Mouse (Mus musculus) MN1 (cell line): Measurements from ENCODE around the gene Abcc6.
"Not testable (repeated sequence)": the region's sequence is repeated elsewhere in the genome, so short reads cannot be mapped to it uniquely, and the experiment has no call there.

Source experiments
- DNase-seq: peaks from one replicate; pipeline ENCODE4 v3.0.0-alpha.2; 2016; ENCODE audit warnings: low spot score

Abcc6 gene

DNA sequence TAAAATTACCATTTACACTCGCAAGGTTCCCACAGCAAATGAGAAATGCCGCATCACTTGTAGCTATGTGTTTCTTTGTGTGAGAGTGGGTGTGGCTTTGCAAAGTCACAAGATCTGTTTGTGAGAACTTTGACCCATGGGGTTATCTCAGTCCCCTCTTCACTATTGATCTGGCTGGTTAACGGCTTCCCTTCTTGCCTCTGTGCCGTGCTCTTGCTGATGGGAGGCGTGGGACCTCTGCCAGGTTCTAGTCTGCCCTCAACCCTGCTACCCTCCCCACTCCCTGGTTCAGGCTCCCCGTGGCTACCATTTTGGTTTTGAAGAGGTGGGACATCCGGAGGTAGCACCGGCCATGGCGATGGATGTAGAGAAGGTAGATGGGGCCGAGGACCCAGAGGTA, 1.4 kb downstream of the Abcc6 start:
- no peak for DNase-seq

DNA sequence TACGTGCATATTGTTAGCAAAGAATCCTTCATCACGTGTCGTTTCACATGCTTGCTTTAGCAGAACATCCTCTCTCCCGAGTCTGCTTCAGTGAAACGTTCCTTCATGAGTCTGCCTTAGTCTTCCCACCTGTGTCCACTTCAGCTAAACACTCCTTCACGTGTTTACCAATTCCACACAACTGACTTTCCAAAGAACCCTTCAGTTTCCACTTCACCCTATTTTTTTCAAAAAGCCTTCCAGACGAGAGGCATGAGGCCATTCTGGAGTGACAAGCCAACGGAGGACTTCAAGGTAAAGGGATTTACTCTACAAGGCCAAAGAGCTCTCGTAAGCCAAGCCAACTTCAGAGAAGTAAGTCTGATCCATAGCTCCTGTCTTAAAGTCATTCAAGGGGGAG, 4.7 kb downstream of the Abcc6 start:
- DNase-seq: no peak

DNA sequence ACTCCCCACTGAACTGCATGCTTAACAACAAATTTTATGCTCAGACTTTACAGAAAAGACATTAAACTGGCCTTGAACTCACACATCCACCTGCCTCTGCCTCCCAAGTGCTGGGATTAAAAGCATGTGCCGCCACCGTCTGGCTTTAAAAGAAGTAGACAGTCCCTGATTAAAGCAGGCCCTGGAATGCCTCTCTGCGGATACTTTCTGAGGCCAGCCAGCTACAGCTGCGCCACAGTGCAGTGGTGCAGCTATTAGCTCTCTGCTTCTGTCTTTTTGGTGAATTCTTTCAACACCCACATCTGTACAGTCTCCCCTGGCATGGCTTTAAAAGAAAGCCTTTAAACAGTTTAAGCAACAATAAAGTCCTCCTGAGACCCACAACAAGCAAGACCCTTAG, 8.2 kb downstream of the Abcc6 start:
- DNase-seq: no peak

DNA sequence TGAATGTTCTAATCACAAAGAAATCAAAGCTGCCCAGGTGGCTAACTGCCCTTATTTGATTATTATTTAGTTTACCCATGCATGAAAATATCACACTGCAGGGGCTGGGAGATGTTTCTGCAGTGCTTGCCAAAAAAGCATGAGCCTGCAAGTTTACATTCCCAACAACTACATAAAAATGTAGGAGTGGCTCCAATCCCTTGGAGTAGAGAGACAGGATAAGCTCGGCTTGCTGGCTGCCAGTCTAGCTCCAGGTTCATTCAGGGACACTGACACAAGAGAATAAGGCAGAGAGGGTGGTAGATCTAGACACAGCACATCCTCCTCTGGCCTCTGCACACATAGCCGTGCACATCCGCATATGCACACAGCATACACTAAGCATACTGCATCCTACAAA, 10.5 kb downstream of the Abcc6 start:
- DNase-seq: no peak

DNA sequence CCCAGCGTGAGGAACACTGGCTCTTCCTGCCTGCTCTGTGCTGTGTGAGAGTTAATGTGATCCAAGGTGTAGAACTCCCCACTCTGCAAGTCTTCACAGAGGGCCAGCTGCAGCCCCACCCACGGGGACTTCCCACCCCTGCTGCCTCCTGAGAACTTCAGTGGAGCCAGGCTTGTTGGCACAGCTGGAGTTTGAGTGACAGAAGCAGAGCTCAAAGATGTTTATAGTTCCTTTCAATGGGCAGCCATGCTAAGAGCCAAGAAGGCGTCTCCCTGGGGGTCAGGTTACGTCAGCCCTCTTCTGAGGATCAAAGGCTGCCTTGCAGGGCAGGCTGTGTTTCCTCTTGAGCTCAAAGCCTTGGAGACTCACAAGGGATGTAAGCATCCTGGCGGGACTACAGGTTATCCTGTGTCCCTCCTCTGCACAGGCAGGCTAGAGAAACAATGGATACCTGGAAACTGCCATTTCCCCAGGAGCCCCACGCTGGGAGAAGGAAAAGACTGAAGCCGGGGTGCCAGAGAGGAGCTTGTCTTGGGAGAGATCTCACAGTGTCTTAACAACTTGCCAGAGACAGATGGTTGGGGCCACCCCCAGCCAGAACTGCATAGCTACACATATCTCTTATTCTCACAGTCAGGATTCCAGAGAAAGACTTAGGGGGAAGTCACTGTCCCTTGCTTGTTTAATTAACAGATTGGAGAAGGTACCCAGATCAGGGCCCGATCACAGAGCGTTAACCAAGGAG, 16.7 kb downstream of the Abcc6 start:
- peak; percentile 73 for DNase-seq

DNA sequence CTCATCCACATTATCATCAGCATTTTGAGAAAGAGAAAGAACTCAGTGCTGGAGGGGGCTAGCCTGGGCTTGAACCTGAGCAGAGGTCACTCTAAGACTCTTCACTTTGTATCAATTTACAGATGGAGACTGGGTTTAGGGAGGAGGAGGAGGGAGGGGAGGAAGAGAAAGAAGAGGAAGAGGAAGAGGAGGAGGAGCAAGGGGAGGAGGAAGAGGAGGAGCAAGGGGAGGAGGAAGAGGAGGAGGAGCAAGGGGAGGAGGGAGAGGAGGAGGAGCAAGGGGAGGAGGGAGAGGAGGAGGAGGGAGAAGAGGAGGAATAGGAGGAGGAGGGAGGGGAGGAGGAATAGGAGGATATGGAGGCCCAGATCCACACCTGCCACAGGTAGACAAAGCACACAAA, 18.0 kb downstream of the Abcc6 start:
- no peak for DNase-seq

DNA sequence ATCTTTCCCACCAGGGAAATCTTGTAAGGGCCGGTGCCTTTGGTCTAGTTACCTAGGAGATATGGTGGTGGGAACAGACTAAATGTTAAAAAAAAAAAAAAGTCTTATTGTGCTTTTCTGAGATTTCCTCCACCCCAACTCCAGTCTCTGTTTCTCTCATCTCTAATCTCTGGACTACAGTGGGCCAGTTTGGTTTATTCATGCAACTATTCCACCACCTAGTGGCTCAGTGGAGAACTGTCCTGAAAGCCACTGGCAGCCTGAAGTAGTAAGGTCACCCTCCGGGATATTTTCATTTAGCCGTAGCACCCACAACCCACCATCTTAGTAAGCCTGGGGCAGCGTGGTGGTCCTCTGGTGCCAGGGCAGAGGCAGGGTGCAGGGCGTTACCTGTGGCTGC, 20.5 kb downstream of the Abcc6 start:
- DNase-seq: peak; percentile 73

DNA sequence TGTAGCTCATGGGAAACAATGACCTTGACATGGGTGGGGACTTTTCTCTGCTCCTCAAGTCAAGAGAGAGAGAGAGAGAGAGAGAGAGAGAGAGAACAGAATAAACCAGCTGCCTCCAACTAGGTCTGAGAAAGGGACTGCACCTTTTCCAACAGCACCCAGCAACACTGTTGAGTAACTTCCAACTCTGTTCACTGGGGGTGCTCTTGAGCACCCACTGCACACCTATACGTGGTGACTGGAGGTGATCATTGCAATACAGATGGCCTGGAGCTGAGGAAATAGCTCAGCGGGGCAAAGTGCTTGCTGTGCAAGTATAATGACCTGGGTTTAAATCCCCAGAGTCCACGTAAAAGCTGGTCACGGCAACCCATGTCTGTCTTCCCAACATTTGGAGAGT, 27.4 kb downstream of the Abcc6 start:
- no peak for DNase-seq

DNA sequence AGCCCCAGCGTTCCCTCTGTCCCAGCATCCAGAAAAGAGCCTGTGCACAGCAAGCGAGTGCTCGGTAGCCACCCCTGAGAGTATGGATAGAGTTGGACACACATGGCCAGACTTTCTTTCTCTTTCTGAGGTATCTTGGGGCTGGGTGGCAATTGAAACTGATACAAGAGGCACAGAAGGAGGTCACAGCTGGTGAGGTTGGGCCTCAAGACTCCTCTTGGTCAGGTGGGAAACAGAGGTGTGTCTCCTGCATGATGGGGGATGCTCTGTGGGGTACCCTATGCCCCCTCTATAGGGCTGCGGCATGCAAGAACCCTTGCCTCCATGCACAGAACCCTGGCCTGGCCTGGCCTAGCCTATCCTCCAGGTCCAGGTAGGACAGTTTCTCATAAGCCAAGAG, 29.5 kb downstream of the Abcc6 start:
- no peak for DNase-seq

DNA sequence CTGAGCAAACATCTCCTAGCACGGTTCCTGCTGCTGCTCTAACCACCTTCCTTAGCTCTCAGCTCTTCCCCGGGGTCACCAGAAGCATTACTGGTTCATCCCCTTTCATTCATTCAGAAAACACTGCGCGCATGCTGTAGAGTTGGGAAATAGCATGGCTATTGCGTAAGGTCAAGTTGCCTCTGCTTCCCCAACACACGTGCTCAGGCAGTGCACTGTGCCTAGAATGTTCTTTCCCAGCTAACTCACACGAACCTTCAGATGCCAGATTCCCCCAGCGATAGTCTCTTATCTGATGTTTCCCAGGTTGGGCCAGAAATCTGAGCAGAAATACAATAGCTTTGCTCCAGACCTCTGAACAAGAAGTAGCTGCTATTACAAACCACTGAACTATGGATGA, 37.6 kb downstream of the Abcc6 start:
- no peak for DNase-seq

DNA sequence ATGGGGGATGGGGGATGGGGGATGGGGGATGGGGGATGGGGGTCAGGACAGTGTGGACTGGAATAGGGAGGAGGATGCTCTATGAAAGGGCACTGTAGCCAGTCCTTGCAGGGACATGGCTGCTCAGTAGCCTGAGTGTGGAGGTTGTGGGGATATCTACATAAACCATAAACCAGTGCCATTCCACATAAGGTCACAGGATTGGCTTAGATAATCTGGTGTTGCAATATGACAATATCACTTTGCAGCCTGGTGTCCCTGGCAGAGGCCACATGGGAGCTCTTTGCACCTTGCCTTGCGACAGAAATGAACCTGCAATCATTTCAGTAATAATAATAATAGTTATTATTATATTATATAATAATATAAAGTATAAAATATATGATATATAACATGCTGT, 41.8 kb downstream of the Abcc6 start:
- no peak for DNase-seq

DNA sequence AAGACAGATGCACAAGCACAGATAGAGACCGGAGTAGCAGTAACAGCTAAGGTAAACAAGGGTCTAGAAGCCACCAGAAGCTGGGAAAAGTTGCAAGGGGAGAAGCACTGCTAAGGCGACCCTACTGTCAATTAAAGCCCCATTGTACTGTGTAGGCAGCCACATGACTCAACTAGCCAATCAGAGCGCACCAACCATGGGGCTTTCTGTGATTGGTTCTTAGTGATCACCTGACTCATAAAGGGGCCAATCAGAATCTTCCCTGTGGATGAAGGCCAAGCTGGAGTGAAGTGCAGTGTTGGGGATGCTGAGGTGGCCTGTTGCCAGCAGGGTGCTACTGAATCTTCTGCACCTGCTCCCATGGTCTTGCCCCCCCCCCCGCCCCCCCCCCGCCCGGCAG, 43.2 kb downstream of the Abcc6 start:
- no peak for DNase-seq

DNA sequence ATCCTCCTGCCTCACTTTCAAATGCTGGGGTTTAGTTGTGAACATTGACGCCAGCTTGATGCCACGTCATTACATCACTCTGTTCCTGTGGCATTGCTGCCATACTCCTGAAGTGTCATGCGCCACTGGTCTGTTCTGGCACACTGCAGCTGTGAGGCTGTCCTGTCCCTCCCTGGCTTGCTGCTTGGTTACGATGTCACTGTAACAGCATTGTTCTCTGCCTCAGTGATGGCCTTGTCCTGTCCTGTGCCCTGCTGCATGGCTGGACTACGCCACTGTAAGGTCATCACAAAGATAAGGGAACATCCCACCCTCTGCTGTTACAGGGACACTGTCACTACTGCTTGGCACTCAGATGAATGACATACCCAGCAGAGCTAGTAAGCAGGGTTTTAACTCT, 48.5 kb downstream of the Abcc6 start:
- no peak for DNase-seq

DNA sequence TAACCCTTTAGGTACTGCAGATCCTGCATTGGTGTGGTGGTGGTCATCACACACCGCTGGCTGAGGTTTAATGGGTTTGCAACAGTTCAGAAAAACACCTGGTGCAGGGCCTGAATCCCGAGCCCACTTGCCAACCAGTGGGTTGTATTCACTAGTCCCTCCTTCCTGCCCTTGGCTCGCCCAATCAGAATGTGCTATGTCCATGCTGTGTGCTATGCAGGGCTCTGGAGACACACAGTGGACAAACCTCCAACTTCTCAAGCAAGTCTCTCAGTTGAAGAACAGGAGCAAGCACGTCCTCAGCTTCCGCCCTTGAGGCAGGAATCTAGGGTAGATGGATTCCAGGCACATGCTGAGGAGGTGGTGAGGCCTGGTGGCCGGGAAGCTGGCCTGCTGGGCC, 55.6 kb downstream of the Abcc6 start:
- peak; percentile 22 for DNase-seq

DNA sequence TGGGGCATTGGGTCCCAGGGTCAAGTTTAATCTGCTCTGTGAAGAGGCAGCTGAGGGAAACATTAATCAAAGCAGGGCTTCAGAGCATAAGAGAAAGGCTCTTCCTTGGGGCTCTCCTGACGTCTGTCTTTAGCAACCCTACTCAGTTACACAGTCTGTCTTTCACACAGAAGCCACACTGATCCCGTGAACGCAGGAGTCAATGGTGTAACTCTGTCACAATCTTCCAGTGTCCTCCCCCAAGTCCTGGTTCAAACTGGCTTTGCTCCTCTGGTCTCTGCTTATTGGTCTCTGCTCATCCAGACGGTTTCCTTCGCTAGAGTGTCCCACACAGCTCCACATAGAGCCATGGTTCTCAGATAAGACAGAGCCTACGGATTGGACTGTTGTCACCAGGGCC, 56.0 kb downstream of the Abcc6 start:
- no peak for DNase-seq

DNA sequence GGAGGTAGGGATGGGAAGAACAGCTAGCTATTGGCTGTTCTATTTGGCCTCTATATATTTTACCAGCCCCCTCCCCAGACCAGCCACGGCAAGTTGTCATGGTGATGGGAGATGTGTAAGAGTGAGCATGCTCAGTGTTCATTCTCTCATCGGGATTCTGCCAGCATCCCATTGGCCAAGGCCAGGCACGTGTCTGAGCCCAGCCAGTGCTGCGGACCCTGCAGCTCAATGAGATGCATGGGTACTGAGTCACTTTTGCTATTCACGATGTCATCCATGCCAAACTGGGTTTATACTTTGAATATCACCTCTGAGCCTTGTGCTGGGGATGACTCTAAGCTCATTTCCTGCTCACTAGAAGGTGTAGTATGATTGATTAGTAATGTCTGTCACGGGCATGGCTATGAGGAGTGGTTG, 56.8 kb downstream of the Abcc6 start:
- DNase-seq: peak; percentile 83

DNA sequence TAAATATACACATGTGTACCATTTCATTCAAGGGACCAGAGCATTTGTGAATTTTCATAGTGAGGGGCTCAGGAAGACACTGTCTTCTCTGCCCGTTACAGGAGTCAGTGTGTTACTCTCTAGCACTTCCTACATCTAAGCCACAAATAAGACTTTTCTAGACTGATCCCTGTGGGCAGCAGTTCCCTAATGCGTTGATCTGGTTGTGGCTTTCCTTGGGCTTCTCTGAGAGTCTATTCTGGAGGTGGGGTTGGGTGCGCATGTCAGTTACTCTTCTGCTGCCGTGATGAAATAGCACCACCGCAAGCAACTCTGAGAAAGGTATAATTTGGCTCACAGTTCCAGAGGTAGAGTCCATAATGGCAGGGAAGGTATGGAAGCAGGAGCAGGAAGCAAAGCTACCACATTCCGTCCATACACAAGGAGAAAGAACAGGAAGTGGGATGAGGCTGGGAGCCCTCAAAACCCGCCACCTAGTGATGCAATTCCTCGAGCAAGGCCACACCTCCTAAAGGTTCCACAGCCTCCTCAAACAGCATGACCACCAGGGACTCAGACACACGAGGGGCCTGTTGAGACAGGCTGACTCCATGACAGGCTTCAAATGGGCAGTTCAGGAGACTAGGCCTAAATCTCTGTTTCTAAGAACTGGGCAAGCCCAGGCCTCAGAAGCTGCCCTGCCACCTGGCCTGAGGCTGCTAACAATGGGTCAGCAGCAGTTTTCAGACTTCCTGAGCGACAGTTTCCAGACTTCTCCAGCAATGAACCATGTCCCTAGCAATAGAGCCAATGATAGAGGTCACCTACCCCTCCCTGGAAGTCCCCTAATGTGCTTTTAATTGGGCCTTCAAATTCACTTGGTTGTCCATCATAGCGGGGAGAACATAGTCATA, 58.0 kb downstream of the Abcc6 start:
- peak; percentile 20 for DNase-seq

DNA sequence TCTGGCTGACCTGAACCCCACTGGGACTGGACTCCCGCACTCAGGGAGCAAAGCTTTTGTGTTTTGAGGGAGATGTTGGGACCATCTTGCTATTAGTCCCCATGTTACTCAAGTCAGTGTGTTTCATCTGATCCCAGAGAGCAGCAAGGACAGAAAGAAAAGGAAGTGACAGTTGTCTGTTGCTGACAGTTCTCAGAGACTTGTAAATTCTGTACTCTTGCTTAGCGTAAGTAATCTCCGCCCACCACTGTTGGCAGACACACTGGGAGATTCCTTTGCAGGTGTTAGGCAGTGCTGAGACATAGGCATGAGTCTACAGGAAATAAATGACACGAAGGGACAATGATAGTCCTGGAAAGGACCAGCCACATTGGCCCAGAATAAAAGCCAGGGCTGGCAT, 73.5 kb downstream of the Abcc6 start:
- DNase-seq: no peak

DNA sequence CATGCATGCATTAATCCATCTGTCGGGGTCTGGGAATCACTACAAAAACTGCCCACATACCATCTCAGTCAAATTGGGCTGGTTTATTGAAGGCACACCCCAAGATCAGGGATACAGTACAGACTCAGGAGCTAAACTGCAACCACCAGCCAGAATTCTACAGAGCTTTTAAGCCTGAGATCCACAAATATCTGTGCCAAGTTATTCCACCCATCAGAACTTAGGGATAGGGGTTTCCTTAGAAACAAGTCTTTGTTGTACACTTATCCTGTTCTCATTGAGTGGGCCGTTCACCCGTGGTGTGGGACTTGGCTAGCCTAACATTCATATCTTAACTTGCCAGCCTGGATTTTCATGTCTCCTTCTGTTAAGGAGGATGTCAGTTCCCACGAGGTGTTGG, 81.0 kb downstream of the Abcc6 start:
- no peak for DNase-seq

DNA sequence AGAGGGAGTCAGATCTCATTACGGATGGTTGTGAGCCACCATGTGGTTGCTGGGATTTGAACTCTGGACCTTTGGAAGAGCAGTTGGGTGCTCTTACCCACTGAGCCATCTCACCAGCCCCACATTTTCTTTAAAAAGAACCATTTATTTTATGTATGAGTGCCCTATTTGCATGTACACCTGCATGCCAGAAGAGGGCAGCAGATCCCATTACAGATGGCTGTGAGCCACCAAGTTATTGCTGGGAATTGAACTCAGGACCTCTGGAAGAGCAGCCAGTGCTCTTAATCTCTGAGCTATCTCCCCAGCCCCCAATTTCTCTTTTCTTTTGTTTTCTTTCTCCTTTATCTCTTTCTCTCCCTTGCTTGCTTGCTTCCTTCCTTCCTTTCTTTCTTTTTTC, 86.8 kb downstream of the Abcc6 start:
- DNase-seq: not testable (repeated sequence)

DNA sequence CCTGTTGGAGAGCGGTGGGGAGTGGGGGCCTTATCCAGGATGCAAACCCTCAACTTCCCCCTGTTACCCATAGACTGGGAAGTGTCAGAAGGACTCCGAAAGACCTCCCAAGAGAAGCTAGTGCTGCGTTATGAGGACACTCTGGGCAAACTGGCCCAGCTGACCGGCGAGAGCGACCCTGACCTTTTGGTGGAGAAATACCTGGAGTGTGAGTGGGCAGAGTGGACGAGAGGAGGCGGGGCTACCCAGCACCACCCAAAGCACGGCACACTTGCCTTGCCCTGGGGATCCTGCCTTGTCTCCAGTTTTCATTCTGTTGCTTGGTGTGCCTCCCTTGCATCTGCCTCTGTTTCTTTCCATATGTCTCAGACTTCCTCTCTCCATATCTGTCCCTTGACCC, 88.1 kb downstream of the Abcc6 start:
- DNase-seq: no peak

DNA sequence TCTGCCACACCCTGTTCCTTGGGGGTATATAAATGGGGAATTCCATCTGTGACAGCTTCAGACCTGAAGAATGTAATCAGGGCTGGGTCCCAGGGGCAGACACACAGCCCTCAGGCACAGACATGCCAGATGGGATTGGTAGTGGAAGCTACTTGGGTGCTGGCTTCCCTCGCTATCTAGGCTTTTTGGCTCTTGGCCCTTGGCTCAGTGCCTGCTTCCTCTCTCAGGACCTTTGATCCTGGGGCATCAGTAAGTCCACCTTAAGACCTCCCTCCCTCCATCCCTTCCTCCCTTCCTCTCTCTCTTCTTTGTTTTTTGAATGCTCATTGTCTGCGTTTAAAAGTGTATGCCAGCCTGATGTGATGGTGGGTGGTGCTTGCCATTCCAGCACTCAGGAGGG, 90.3 kb downstream of the Abcc6 start:
- DNase-seq: no peak

DNA sequence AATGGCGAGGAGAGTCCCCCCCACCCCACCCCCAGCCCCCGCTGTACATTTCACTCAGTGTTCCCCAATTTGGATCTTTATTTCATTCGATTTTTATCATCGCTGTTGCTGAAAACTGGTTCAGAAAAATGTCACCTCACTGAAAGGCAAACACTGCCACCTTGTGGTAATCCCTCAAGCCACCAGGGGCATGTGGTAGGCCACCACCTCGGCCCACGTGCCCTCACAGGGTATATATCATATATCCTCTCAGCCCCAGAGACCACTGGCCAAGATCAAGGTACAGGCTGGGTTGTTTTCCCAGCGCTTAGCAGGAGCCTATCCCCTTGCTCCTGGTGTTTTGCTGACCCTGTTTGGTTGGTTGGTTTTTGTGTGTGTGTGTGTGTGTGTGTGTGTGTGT, 95.0 kb downstream of the Abcc6 start:
- peak; percentile 81 for DNase-seq

DNA sequence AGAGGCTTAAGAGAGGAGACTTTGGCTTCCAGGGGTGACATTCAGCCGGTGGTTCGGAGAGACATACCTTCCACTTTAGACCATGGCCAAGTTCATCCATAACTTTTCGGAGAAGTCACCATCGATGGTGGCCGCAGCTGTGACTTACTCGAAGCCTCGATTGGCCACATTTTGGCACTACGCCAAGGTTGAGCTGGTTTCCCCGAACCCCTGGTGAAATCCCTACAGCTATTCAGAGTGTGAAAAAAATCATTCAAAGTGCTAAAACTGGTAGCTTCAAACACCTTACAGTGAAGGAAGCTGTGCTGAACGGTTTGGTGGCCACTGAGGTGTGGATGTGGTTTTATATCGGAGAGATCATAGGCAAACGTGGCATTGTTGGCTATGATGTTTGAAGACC, 96.3 kb downstream of the Abcc6 start:
- not testable (repeated sequence) for DNase-seq
